Mouse (Mus musculus) C2C12 (cell line): ENCODE measurements around the gene Atm. TPM values are rescaled to one million over a fixed set of nuclear protein-coding genes. Genes with fewer than 3 reads are reported as not detected.

Source experiments
- H3K27me3 ChIP-seq: one replicate; pipeline ENCODE4 v1.6.1; 2011; ENCODE audit not compliant: control insufficient read depth, insufficient read depth, insufficient read length
- H3K36me3 ChIP-seq: one replicate; pipeline ENCODE4 v1.6.1; 2011; ENCODE audit not compliant: control insufficient read depth, insufficient read depth
- H3K4me3 ChIP-seq: one replicate; pipeline ENCODE4 v1.5.1; 2011; ENCODE audit warnings: mild to moderate bottlenecking, control low read depth; ENCODE audit not compliant: poor library complexity, insufficient read depth, severe bottlenecking
- H3K79me2 ChIP-seq: one replicate; pipeline ENCODE4 v1.6.1; 2011; ENCODE audit not compliant: control insufficient read depth, insufficient read depth
- H3K79me3 ChIP-seq: one replicate; pipeline ENCODE4 v1.6.1; 2011; ENCODE audit warnings: low read depth, control low read depth
- H3ac ChIP-seq: one replicate; pipeline ENCODE3; 2011; ENCODE audit warnings: low read depth; ENCODE audit not compliant: control insufficient read depth, insufficient read length
- CEBPB ChIP-seq: IDR thresholded peaks from one replicate; pipeline ENCODE4 v1.6.1; 2011; ENCODE audit warnings: low read depth, mild to moderate bottlenecking, control low read depth, moderate library complexity
- CTCF ChIP-seq: IDR thresholded peaks from one replicate; pipeline ENCODE4 v1.5.1; 2011; ENCODE audit not compliant: control insufficient read depth, insufficient read depth, insufficient read length
- FOSL1 ChIP-seq: IDR thresholded peaks from one replicate; pipeline ENCODE4 v1.8.0; 2011; ENCODE audit warnings: mild to moderate bottlenecking, low read length; ENCODE audit not compliant: poor library complexity, insufficient read depth, severe bottlenecking
- MAX ChIP-seq: IDR thresholded peaks from one replicate; pipeline ENCODE4 v1.6.1; 2011; ENCODE audit warnings: mild to moderate bottlenecking, control low read depth
- MYOD1 ChIP-seq: IDR thresholded peaks from one replicate; pipeline ENCODE4 v1.6.1; 2011; ENCODE audit warnings: low read depth; ENCODE audit not compliant: control insufficient read depth, insufficient read length
- MYOG ChIP-seq: IDR thresholded peaks from one replicate; pipeline ENCODE4 v1.6.1; 2011; ENCODE audit not compliant: control insufficient read depth, insufficient read length; ENCODE audit errors: extremely low read depth
- USF1 ChIP-seq: IDR thresholded peaks from one replicate; pipeline ENCODE4 v1.6.1; 2011; ENCODE audit warnings: low read depth, mild to moderate bottlenecking, control low read depth, moderate library complexity
- microRNA-seq: library from miRNA; unstranded; fragments of <30 nt; microRNA quantifications from one replicate; pipeline ENCODE4, GENCODE M21; 2019; ENCODE audit warnings: borderline microRNAs expressed
- polyA plus RNA-seq: library from polyadenylated mRNA; unstranded; fragments of >200 nt; fragmentation: generic; extraction: Trizol; gene quantifications from one replicate; pipeline ENCODE4 v1.2.1, GENCODE M21; 2012; ENCODE audit warnings: missing spikeins

Gene Atm
- polyA plus RNA-seq, 1 experiment, result 3.3 TPM

DNA sequence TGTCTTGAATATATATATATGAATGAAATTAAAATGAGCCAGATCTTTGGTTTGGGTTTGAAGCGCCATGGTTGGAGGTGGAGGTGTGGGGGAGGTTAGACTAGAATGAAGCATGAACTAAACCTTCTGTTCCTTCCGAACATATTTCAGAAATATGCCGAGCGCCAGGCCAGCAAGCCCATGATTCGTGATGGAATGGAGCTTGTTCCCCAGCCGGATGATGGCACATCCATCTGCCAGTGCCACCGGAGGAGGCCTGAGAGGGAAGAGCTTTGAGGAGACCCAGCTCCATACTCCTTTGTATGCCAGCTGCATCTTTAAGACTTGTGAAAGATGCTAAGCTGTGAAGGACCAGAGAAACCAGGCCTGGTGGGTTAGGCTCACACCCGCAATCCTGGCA, 137.0 kb downstream of the Atm start:
- H3K4me3 ChIP-seq, result no peak overlapping the region
- TF ChIP-seq MAX (no peak), USF1 (no peak), CEBPB (no peak), MYOD1 (no peak)
- no peak overlapping the region for H3ac ChIP-seq
- H3K36me3 ChIP-seq, result peaks cover 7% of the 10 kb centered on the region
- no peaks in the 10 kb centered on the region for H3K79me3 ChIP-seq
- H3K27me3 ChIP-seq, result no peaks in the 10 kb centered on the region
- H3K79me2 ChIP-seq, result no peaks in the 10 kb centered on the region

- Histone ChIP-seq H3K79me3 (no peaks in the 10 kb centered on the region), H3ac (no peak overlapping the region), H3K79me2 (no peaks in the 10 kb centered on the region), H3K4me3 (no peak overlapping the region), H3K36me3 (peaks cover 7% of the 10 kb centered on the region), H3K27me3 (no peaks in the 10 kb centered on the region)
- TF ChIP-seq USF1 (no peak), MYOD1 (no peak), CTCF (peak; percentile 38), FOSL1 (no peak), MYOG (no peak), MAX (no peak)
Measured at GRCm38 (mm10) chr9:53398388-53398700, 138.2 kb downstream of the Atm start.

- no peak for TF ChIP-seq MYOD1
- TF ChIP-seq CTCF, result no peak
- no peak for TF ChIP-seq USF1
- no peak for TF ChIP-seq CEBPB
- no peak for TF ChIP-seq MAX
- no peak for TF ChIP-seq MYOG
- TF ChIP-seq FOSL1, result no peak
- no peaks in the 10 kb centered on the region for H3K27me3 ChIP-seq
- no peaks in the 10 kb centered on the region for H3K79me3 ChIP-seq
- H3K36me3 ChIP-seq, result peaks cover 7% of the 10 kb centered on the region
- H3ac ChIP-seq, result no peak overlapping the region
- H3K79me2 ChIP-seq, result no peaks in the 10 kb centered on the region
- H3K4me3 ChIP-seq, result no peak overlapping the region
Measured at GRCm38 (mm10) chr9:53397685-53398387, 138.7 kb downstream of the Atm start.

- H3K36me3 ChIP-seq, result no peaks in the 10 kb centered on the region
- no peaks in the 10 kb centered on the region for H3K79me3 ChIP-seq
- H3K27me3 ChIP-seq, result no peaks in the 10 kb centered on the region
- TF ChIP-seq MYOG, result no peak
- no peak for TF ChIP-seq MAX
- no peak for TF ChIP-seq MYOD1
- TF ChIP-seq CEBPB, result no peak
- no peak for TF ChIP-seq USF1
- TF ChIP-seq CTCF, result no peak
- TF ChIP-seq FOSL1, result no peak
- H3ac ChIP-seq, result no peak overlapping the region
- peaks cover 7% of the 10 kb centered on the region for H3K79me2 ChIP-seq
- H3K4me3 ChIP-seq, result no peak overlapping the region
Measured at GRCm38 (mm10) chr9:53390136-53390535, 146.4 kb downstream of the Atm start.

Small RNA genes within 50 kb of the gene (microRNA-seq; reads per million reads assigned to microRNA genes)
- gene Mir130c, result not detected

Other genes starting within 250 kb of the Atm start
- not detected for gene Exph5, start 235.1 kb downstream of the Atm start, polyA plus RNA-seq
- gene Kdelc2, start 152.7 kb downstream of the Atm start, polyA plus RNA-seq, result 5.2 TPM
- gene 4930550C14Rik, start 134.4 kb downstream of the Atm start, polyA plus RNA-seq, result 0.06 TPM
- gene Npat, start 307 bp upstream of the Atm start, polyA plus RNA-seq, result 3.0 TPM
- 28.3 TPM for gene Acat1, start 73.6 kb upstream of the Atm start, polyA plus RNA-seq
- 7.2 TPM for gene Cul5, start 133.3 kb upstream of the Atm start, polyA plus RNA-seq
- gene Rab39, start 169.5 kb upstream of the Atm start, polyA plus RNA-seq, result not detected
- gene Slc35f2, start 234.8 kb upstream of the Atm start, polyA plus RNA-seq, result 0.08 TPM